ENCODE assay signal across 12 mouse cellular contexts in genomic region chr4:10804735-10805134, GRCm38 (mm10).
A peak's percentile ranks its signal among the peaks of the same experiment; 100 is the strongest.
DNase-seq lines count a peak whose midpoint lies in the region; TF ChIP-seq lines count a peak whose summit lies in the region.
"Had no signal": no experiment of that assay in that cellular context is flagged by ENCODE, and none has a peak within 500 bp of the region (broad histone marks: within the 10 kb centered on the region; RNA-seq: fewer than 3 reads in every experiment).

No protein-coding gene starts in this region.

- TF ChIP-seq RAD21 in CH12.LX (IDR thresholded peaks at IDR 0.05; ENCODE audit: low read depth, low read length), result peak; percentile 54

- H3K9me3 ChIP-seq in CH12.LX (replicated peaks; ENCODE audit: low read length), result no peaks in the 10 kb centered on the region
- no peaks in the 10 kb centered on the region for H3K9me3 ChIP-seq in hindbrain, embryonic 10.5 days
- H3K9me3 ChIP-seq: liver, embryonic 15.5 days had no signal

- DNase-seq in left cerebral cortex, adult 2 months (ENCODE audit: extremely low spot score in 1 of 2, low spot score in 2 of 2), result no peak
- no peak for DNase-seq in left cerebral cortex, postnatal 36 days (ENCODE audit: low spot score in 2 of 2)
- peak; percentile 46 for DNase-seq in CD4-positive helper T cell, adult 2 months (ENCODE audit: low read depth, low spot score)
- peak; percentile 33 for DNase-seq in CH12.LX (ENCODE audit: extremely low read depth)
- DNase-seq in brain, embryonic 14.5 days (ENCODE audit: low read depth), result peak; percentile 9
- DNase-seq in hindbrain, embryonic 10.5 days (ENCODE audit: low spot score), result no peak
- DNase-seq in heart, postnatal 4 days, result no peak
- DNase-seq: cerebellum, adult 9-10 months; embryo, embryonic 11 days; kidney, postnatal 14 days had no signal

- dilution Hi-C loops in CH12.LX (cut with MboI; ENCODE audit: extremely low pct_ligation_motif_present, extremely low pct_unique_long_range_greater_than_20kb, low sequenced_read_pairs), result no loop called here

- in situ Hi-C loops in CH12.LX (cut with MboI; ENCODE audit: low pct_ligation_motif_present, low pct_unique_long_range_greater_than_20kb, low sequenced_read_pairs), result no loop called here

- H3K4me1 ChIP-seq in CH12.LX (ENCODE audit: control insufficient read depth in 1 of 2, insufficient read depth in 2 of 2), result no peaks in the 10 kb centered on the region
- H3K4me1 ChIP-seq in hindbrain, embryonic 10.5 days (replicated peaks), result no peaks in the 10 kb centered on the region
- H3K4me1 ChIP-seq: liver, embryonic 15.5 days had no signal

- 27% methylated on average over 1 of the region's 1 CpGs for WGBS in hindbrain, embryonic 10.5 days

- intact Hi-C loops in left cerebral cortex, adult 2 months (cut with DNase I), result no loop called here
- intact Hi-C loops in left cerebral cortex, postnatal 36 days (cut with DNase I), result no loop called here

- no peak overlapping the region for H3K9ac ChIP-seq in CH12.LX (ENCODE audit: insufficient read depth, low read depth)
- H3K9ac ChIP-seq: liver, embryonic 15.5 days had no signal

- TF ChIP-seq EP300 in CH12.LX (IDR thresholded peaks at IDR 0.05; ENCODE audit: low read length), result no peak

- no peak overlapping the region for H3K4me2 ChIP-seq in CH12.LX (ENCODE audit: insufficient read depth, low read depth, poor library complexity, severe bottlenecking)
- H3K4me2 ChIP-seq: liver, embryonic 15.5 days had no signal

- H3K36me3 ChIP-seq in CH12.LX (replicated peaks in 1 of 2; ENCODE audit: control insufficient read depth in 1 of 2, insufficient read depth in 1 of 2, low read length in 1 of 2), result no peaks in the 10 kb centered on the region
- no peaks in the 10 kb centered on the region for H3K36me3 ChIP-seq in hindbrain, embryonic 10.5 days
- H3K36me3 ChIP-seq: liver, embryonic 15.5 days had no signal

- no peak overlapping the region for H3K4me3 ChIP-seq in left cerebral cortex, adult 2 months
- H3K4me3 ChIP-seq in CH12.LX (replicated peaks in 1 of 3; ENCODE audit: low read depth in 2 of 3, low read length in 2 of 3, poor library complexity in 1 of 3), result no peak overlapping the region
- H3K4me3 ChIP-seq in hindbrain, embryonic 10.5 days, result no peak overlapping the region
- H3K4me3 ChIP-seq: erythroblast, embryonic 14.5 days; liver, embryonic 15.5 days had no signal

- H3K27me3 ChIP-seq in CH12.LX (replicated peaks), result no peaks in the 10 kb centered on the region
- H3K27me3 ChIP-seq in hindbrain, embryonic 10.5 days (ENCODE audit: insufficient read depth, poor library complexity, severe bottlenecking), result no peaks in the 10 kb centered on the region
- H3K27me3 ChIP-seq: liver, embryonic 15.5 days had no signal

- no peaks in the 10 kb centered on the region for H3K79me2 ChIP-seq in CH12.LX (replicated peaks; ENCODE audit: control insufficient read depth, extremely low read depth, insufficient read depth, poor library complexity, severe bottlenecking)

- no peak overlapping the region for H3K27ac ChIP-seq in left cerebral cortex, adult 2 months
- H3K27ac ChIP-seq in CH12.LX (ENCODE audit: insufficient read depth, low read depth), result no peak overlapping the region
- H3K27ac ChIP-seq in hindbrain, embryonic 10.5 days, result no peak overlapping the region
- H3K27ac ChIP-seq: liver, embryonic 15.5 days had no signal

- TF ChIP-seq POLR2A in CH12.LX (IDR thresholded peaks at IDR 0.05; ENCODE audit: low read depth, low read length), result no peak
- TF ChIP-seq POLR2A in brain, embryonic 14.5 days (IDR thresholded peaks at IDR 0.05; ENCODE audit: borderline replicate concordance, extremely low read depth, insufficient read depth, insufficient read length, poor library complexity, severe bottlenecking), result no peak

- TF ChIP-seq CTCF in left cerebral cortex, adult 2 months (IDR thresholded peaks at IDR 0.05), result peak; percentile 37
- TF ChIP-seq CTCF in CH12.LX (conservative IDR thresholded peaks at IDR 0.05 in 1 of 2, IDR thresholded peaks at IDR 0.05 in 1 of 2; ENCODE audit: low read depth in 2 of 2, low read length in 2 of 2), result peak in 1 of 2 experiments; percentile 65; a peak in 2 of 4 replicates
- TF ChIP-seq CTCF in brain, embryonic 14.5 days (IDR thresholded peaks at IDR 0.05; ENCODE audit: borderline replicate concordance, extremely low read depth, insufficient read depth, insufficient read length), result no peak

TF ChIP-seq in CH12.LX, 34 proteins besides CTCF, POLR2A, EP300 and RAD21:
- TF ChIP-seq ZC3H11A (IDR thresholded peaks at IDR 0.05; ENCODE audit: low read depth, low read length) (0 out of 2 replicates have a peak, but pooled peaks have one; percentile 2), CHD1 (IDR thresholded peaks at IDR 0.05; ENCODE audit: low read depth, low read length) (no peak), PAX5 (IDR thresholded peaks at IDR 0.05; ENCODE audit: low read length) (no peak), KAT2A (IDR thresholded peaks at IDR 0.05; ENCODE audit: insufficient replicate concordance, low read length) (no peak), ZKSCAN1 (IDR thresholded peaks at IDR 0.05; ENCODE audit: borderline replicate concordance, low read depth, low read length) (no peak), JUND (conservative IDR thresholded peaks at IDR 0.05; ENCODE audit: low read depth, low read length) (no peak), POLR2AphosphoS2 (IDR thresholded peaks at IDR 0.05; ENCODE audit: low read depth, low read length) (no peak), SMC3 (IDR thresholded peaks at IDR 0.05; ENCODE audit: low read depth, low read length) (peak; percentile 58), MEF2A (IDR thresholded peaks at IDR 0.05; ENCODE audit: borderline replicate concordance, low read depth, low read length) (no peak), JUN (IDR thresholded peaks at IDR 0.05; ENCODE audit: insufficient read depth, low read depth, low read length) (no peak), ZNF384 (IDR thresholded peaks at IDR 0.05; ENCODE audit: low read depth, low read length) (peak; percentile 90)

Comparison
In these comparisons a context has a peak if more than half of its experiments do, and no peak if none do; other contexts are left out.
1. DNase-seq: peak in CD4-positive helper T cell, adult 2 months (single experiment), CH12.LX (single experiment) and brain, embryonic 14.5 days (single experiment); none in left cerebral cortex, adult 2 months (0 of 2), left cerebral cortex, postnatal 36 days (0 of 2), hindbrain, embryonic 10.5 days (single experiment) and heart, postnatal 4 days (single experiment).